Mouse (Mus musculus) c-Kit-positive CD71-positive TER-119-negative erythroid progenitor cells, embryonic 14.5 days (primary cell): ENCODE results near the gene Tsnax.
A peak's percentile ranks its signal among the peaks of the same experiment; 100 is the strongest.

ENCODE experiments used
- DNase-seq: peaks from one replicate; pipeline ENCODE4 v3.0.0-alpha.2; 2013; ENCODE audit warnings: low read depth

The Tsnax gene

DNA sequence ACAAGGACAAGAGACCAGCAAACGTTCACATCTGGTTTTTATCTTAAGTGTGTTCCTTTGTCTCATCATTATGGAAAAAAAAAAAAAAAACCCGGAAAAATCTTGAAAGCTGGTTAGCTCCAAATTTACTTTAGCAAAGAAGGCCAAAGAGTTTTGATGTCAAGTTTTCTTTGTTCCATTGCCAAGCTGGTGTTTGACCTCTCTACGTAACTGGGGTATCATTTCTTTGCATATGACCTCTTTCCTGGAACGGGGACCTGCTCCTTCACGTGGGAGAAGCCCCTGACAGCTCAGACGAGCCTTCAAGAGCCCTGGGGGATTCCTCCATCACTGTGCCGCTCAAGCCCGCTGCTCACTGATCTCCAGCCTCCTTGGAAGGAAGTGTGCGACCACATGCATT lies 31.1 kb downstream of the Tsnax start:
- DNase-seq, result no peak

DNA sequence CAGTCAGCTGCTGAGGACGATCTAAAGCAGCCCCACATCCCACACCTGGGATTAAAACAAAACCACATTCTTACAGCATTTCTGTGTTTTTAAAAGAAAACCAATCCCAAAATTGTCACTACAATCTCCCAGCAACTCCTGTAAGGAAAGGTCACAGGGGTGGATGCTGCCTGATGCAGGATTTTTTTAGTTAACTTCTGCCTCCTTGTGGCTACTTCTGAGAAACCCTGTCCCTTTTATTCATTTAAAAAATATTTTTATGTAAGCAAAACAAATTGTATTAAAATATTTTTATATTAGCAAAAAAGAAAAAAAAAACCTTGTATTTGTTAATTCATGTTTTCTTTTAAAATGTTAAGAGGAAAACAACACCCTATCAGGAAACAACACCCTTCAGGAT lies 33.0 kb downstream of the Tsnax start:
- no peak for DNase-seq

DNA sequence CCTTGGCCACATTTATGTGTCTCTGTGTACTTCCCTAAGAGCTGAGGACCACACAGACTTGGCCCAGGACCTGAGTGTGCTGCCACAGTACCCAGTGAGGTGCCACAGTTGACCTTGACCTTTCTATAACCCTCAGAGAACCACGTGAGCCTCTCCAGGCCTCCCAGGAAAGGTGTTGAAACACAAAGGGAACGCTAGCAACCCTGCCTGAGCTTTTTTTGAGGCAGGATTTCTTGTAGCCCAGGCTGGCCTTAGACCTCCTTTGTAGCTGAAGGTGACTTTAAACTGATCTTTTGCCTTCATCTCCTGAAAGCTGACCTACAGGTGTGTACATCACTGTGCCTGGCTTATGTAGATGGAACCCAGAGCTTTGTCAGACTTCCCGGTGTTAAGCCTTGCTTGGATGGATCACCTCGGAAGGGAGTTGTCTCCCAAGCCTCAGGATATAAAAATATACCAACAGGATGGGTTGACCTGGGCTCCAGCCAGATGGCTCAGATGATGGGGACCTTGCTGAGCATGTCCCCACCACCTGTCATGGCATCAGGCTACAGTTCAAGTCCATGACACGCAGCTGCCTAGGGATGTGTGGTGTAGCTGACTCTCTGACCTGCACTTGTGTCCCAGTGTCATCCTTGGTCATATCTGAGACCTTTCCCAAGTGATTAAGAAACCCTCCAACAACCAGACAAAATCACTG lies 36.4 kb downstream of the Tsnax start:
- DNase-seq, result no peak

- no peak for DNase-seq
Measured at GRCm38 (mm10) chr8:125049826-125050225, 37.0 kb downstream of the Tsnax start.

- DNase-seq, result peak; percentile 32
Measured at GRCm38 (mm10) chr8:125052026-125052425, 39.2 kb downstream of the Tsnax start.

GRCm38 (mm10) chr8:125053505-125054435 lies 41.0 kb downstream of the Tsnax start, which contains the start of gene Disc1:
Gene Disc1 (plus strand): TSS chr8:125054195.
- no peak for DNase-seq

GRCm38 (mm10) chr8:125054436-125054810 lies 41.6 kb downstream of the Tsnax start:
- DNase-seq, result no peak

GRCm38 (mm10) chr8:125060904-125061303 lies 48.1 kb downstream of the Tsnax start:
- no peak for DNase-seq

DNA sequence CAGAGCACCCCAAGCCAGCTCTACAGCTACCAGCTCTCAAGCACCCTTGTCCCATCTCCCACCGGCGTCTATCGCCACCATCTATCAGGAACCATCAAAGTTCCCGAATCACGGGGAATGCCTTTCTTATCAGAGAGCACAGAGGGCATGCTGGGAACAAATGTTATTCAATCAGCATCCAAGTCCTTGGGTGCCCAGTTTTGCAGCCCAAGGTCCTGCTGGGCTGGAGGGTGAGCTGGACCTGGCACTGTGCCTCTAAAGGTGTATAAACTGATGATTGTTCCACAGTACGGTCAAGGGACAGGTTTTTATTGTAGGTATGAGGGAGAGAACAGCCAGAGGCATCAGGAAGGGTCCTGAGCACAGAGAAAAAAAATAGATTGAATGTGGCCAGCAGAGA lies 52.8 kb downstream of the Tsnax start:
- DNase-seq, result no peak

- peak; percentile 27 for DNase-seq
Measured at GRCm38 (mm10) chr8:125066913-125067595, 54.3 kb downstream of the Tsnax start.

DNA sequence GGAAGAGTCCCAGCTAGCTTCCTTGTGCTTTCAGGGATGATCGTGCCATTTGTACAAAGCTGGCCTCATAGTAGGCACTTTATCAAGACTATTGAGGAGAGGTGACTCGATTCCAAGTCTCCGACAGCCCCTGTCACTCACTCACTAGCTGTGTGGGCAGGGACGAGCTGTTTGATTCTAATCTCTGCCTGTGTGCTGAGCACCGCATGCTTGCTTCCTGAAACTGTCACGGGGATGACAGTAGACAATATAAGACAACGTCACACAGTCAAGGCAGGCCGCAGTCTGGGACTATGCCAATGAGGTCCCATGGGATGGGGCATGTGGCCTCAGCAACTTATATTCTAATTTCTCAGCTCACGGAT lies 54.8 kb downstream of the Tsnax start:
- DNase-seq, result no peak

GRCm38 (mm10) chr8:125068146-125068905 lies 55.5 kb downstream of the Tsnax start:
- DNase-seq, result no peak

- no peak for DNase-seq
Measured at GRCm38 (mm10) chr8:125069304-125069703, 56.5 kb downstream of the Tsnax start.

GRCm38 (mm10) chr8:125069733-125070132 lies 56.9 kb downstream of the Tsnax start:
- DNase-seq, result no peak

DNA sequence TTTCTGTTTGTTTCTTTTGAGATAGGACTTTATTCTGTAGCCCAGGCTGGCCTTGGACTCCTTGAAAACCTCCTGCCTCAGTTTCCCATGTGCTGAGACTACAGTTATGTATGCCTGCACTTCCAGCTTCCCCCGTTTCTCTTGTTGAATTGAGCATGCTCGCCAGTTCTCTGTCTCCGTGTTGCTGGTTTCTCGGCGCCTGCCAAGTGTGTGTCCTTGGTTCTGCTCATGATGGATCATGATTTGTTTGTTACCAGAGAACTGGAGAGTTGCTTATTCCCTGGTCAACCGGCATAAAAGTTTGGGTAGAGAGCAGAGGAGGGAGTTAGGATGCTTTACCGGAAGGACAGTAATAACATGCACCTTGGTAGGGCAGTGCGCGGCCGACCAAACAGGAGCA lies 61.3 kb downstream of the Tsnax start:
- no peak for DNase-seq

DNA sequence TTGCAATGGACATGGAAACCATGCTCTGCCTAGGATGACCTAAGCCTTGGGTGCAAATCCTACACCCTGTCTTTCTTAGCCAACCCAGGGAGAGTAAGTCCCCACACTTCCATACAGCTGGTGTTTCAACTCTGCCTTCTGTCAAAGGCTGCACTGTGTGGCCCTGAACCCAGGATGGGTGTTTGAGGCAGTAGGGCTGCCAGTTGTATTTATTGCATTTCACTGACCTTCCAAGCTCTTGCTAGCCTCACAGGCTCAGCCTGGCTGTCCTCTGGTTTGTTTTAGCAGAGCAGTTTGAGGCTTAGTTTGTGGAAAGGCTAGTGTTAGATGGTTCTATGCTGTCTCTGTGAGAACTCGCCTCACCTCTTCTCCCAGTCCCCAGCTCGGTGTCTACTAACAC lies 61.8 kb downstream of the Tsnax start:
- no peak for DNase-seq

GRCm38 (mm10) chr8:125075389-125075788 lies 62.6 kb downstream of the Tsnax start:
- DNase-seq, result no peak

DNA sequence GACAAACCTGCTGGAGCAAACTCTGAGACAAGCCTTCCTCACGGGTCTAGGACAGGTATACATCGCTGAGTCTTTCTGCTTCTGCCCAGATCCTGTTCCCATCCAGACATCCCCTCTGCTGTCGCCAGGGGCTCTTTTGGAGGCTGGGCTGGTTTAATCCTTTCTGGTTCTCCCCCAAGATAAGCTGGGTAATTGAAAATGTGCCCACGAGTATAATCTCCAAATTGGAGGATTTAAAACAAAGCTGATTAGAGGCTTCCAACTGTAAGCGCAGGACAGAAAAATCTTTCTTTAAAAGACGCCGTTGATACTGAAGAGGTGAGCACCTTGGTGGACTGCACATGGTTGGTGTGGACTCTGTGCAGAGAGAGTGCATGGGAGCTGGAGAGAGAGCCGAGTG lies 64.5 kb downstream of the Tsnax start:
- DNase-seq, result no peak

DNA sequence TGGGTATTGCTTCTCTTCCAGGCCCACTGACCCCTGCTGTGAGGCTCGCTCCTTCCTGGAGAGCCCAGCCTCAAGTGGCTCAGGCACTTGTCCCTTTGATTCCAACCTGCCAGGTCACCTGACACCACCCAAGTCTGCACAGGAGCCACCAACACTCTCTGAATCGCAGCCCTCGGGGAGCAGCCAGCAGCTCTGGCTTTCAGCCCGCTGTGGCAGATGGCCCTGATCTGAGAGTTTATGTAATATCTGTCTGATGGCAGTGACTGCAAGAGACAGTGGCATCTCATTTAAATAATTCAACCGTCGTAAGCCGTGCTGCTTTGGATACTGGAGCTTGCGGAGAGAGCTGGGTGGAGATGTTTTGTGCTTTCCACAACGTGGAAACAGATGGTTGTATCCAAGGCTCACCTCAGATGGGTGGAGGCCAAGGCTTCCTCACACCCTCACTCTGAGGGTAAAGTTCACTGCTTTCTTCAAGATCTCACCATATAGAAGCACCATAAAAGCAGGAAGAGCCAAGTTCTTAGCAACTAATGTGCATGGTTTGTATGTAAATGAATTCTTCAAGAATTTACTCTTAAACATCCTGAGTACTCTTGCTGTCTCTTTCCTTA lies 66.1 kb downstream of the Tsnax start:
- DNase-seq, result no peak

DNA sequence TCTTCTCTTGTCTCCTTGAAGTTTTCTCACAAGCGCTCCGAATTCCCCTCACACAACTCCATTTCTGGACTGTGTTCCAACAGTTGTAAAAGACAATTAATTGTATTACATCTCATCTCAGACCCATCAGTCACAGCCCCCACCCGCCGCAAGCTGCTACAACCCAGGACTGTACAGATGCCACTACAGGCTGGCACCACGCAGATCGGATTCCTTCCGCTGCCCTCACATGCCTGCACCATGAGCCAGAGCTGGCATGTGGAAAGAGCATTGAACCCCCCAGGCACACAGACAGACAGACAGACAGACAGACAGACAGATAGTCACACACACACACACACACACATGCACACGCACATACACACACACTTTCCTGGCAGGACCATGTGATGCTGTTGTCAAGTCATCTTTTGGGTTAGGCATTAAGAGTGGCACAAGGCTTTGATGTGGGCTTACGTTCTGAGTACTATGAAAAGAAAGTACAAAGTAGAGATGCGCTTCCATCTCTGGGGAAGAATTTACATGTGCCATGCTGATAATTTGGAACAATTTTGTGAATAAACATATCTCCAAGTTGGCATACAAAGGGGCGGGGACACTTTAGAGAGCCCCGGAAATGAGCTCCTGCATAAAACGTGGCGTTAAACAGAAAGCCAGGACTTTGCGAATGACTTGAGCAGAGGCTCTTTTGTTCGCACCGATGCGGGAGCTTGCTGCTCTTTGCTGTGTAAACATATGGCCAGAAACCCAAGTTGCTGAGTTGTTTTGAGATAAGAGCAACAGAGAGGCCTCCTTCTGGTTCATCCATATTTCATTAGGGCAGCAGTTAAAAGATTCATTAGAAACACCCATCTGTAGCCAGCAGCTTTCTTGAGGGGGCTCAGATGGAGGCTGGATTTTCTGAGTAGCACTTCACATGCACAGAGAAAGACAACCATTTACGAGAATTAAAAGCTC lies 67.9 kb downstream of the Tsnax start:
- DNase-seq, result no peak
